Mouse (Mus musculus): Measurements from ENCODE around the gene Clvs2.

The Clvs2 gene

GRCm38 (mm10) chr10:33624131-33624879 lies at the start of gene Clvs2:
Gene Clvs2 (minus strand): TSS chr10:33624769.
- peak in 1 of 2 experiments; percentile 51 for DNase-seq (ENCODE audit: inconsistent age in 2 of 2, low spot score in 1 of 2)

GRCm38 (mm10) chr10:33653142-33653541 lies 28.6 kb upstream of the Clvs2 start:
- peak; percentile 53 to 92 for DNase-seq (ENCODE audit: inconsistent age in 2 of 2, low spot score in 1 of 2)

GRCm38 (mm10) chr10:33623577-33623991 lies 985 bp downstream of the Clvs2 start:
- peak in 1 of 2 experiments; percentile 12 for DNase-seq (ENCODE audit: inconsistent age in 2 of 2, low spot score in 1 of 2)

- no peak for DNase-seq (ENCODE audit: inconsistent age in 2 of 2, low spot score in 1 of 2)
Observed at GRCm38 (mm10) chr10:33622700-33623099, 1.9 kb downstream of the Clvs2 start.

GRCm38 (mm10) chr10:33616207-33616606 lies 8.4 kb downstream of the Clvs2 start:
- DNase-seq (ENCODE audit: inconsistent age in 2 of 2, low spot score in 1 of 2): peak in 1 of 2 experiments; percentile 10

- DNase-seq (ENCODE audit: inconsistent age in 2 of 2, low spot score in 1 of 2): no peak
Observed at GRCm38 (mm10) chr10:33613197-33613596, 11.4 kb downstream of the Clvs2 start.

GRCm38 (mm10) chr10:33592732-33593131 lies 31.8 kb downstream of the Clvs2 start:
- DNase-seq (ENCODE audit: inconsistent age in 2 of 2, low spot score in 1 of 2): no peak

- no peak for DNase-seq (ENCODE audit: inconsistent age in 2 of 2, low spot score in 1 of 2)
Observed at GRCm38 (mm10) chr10:33588800-33589199, 35.8 kb downstream of the Clvs2 start.

- DNase-seq (ENCODE audit: inconsistent age in 2 of 2, low spot score in 1 of 2): no peak
Observed at GRCm38 (mm10) chr10:33587118-33587517, 37.5 kb downstream of the Clvs2 start.

GRCm38 (mm10) chr10:33558081-33558480 lies 66.5 kb downstream of the Clvs2 start:
- DNase-seq (ENCODE audit: inconsistent age in 2 of 2, low spot score in 1 of 2): peak; percentile 57 to 92

GRCm38 (mm10) chr10:33540331-33540730 lies 84.2 kb downstream of the Clvs2 start:
- DNase-seq (ENCODE audit: inconsistent age in 2 of 2, low spot score in 1 of 2): no peak

Data from adrenal gland, adult (tissue).